Mouse (Mus musculus): ENCODE data around the gene Man2b1. TPM values are rescaled to one million over a fixed set of nuclear protein-coding genes. Genes with fewer than 3 reads are reported as not detected.
"Not testable (repeated sequence)": the region's sequence is repeated elsewhere in the genome, so short reads cannot be mapped to it uniquely, and the experiment has no call there.

Gene Man2b1
- total RNA-seq, 2 experiments from 2014 or later: 42.6 to 42.9 TPM

- DNase-seq (ENCODE audit: low spot score in 2 of 2): peak; percentile 93 to 94
- intact Hi-C loops (cut with DNase I): no loop called here
These were observed 11.4 kb upstream of the Man2b1 start, which contains the start of gene Dhps for GRCm38 (mm10) chr8:85071514-85072281. Gene Dhps (plus strand): TSS chr8:85071757.

GRCm38 (mm10) chr8:85072364-85072929, 10.6 kb upstream of the Man2b1 start:
- DNase-seq (ENCODE audit: low spot score in 2 of 2): no peak
- intact Hi-C loops (cut with DNase I): no loop called here

- intact Hi-C loops (cut with DNase I): no loop called here
These were observed 9.9 kb upstream of the Man2b1 start for GRCm38 (mm10) chr8:85073041-85073612.

GRCm38 (mm10) chr8:85074167-85074566, 8.9 kb upstream of the Man2b1 start:
- intact Hi-C loops (cut with DNase I): no loop called here

More at GRCm38 (mm10) chr8:85073041-85073612, 9.9 kb upstream of the Man2b1 start:
- no peak for DNase-seq (ENCODE audit: low spot score in 2 of 2)

GRCm38 (mm10) chr8:85074617-85075016, 8.5 kb upstream of the Man2b1 start:
- DNase-seq (ENCODE audit: low spot score in 2 of 2): no peak
- intact Hi-C loops (cut with DNase I): no loop called here

More at GRCm38 (mm10) chr8:85074167-85074566, 8.9 kb upstream of the Man2b1 start:
- no peak for DNase-seq (ENCODE audit: low spot score in 2 of 2)

- no peak for DNase-seq (ENCODE audit: low spot score in 2 of 2)
- intact Hi-C loops (cut with DNase I): no loop called here
These were observed 7.1 kb upstream of the Man2b1 start for GRCm38 (mm10) chr8:85076001-85076400.

- DNase-seq (ENCODE audit: low spot score in 2 of 2): peak; percentile 89 to 91
- intact Hi-C loops (cut with DNase I): no loop called here
These were observed 6.1 kb upstream of the Man2b1 start for GRCm38 (mm10) chr8:85076993-85077392.

- intact Hi-C loops (cut with DNase I): loop anchor here (10.0 kb wide), 1 partner anchor 215 kb away; the partner anchor contains the start of genes Orc6 and Vps35
- no peak for DNase-seq (ENCODE audit: low spot score in 2 of 2)
These were observed 2.9 kb upstream of the Man2b1 start for GRCm38 (mm10) chr8:85080214-85080531.

GRCm38 (mm10) chr8:85080532-85081215, 2.4 kb upstream of the Man2b1 start, which contains the start of gene Wdr83os:
Gene Wdr83os (plus strand): TSS chr8:85080740.
- peak in 1 of 2 experiments; percentile 59 for DNase-seq (ENCODE audit: low spot score in 2 of 2)
- intact Hi-C loops (cut with DNase I): loop anchor here (10.0 kb wide), 1 partner anchor 214 kb away; the partner anchor contains the start of genes Orc6 and Vps35

- intact Hi-C loops (cut with DNase I): loop anchor here (10.0 kb wide), 1 partner anchor 214 kb away; the partner anchor contains the start of genes Orc6 and Vps35
- no peak for DNase-seq (ENCODE audit: low spot score in 2 of 2)
These were observed 1.9 kb upstream of the Man2b1 start, which contains the start of gene Wdr83 for GRCm38 (mm10) chr8:85081216-85081555. Gene Wdr83 (minus strand): TSS chr8:85081306.

- intact Hi-C loops (cut with DNase I): loop anchor here (2.0 to 10.0 kb wide), 2 partner anchors 89 to 213 kb away; partner anchors contain the start of genes Orc6 and Vps35
- DNase-seq (ENCODE audit: low spot score in 2 of 2): not testable (repeated sequence)
These were observed 901 bp upstream of the Man2b1 start for GRCm38 (mm10) chr8:85082169-85082568.

GRCm38 (mm10) chr8:85084633-85085032, 1.6 kb downstream of the Man2b1 start:
- DNase-seq (ENCODE audit: low spot score in 2 of 2): no peak
- intact Hi-C loops (cut with DNase I): loop anchor here (10.0 kb wide), 1 partner anchor 210 kb away; the partner anchor contains the start of genes Orc6 and Vps35

- intact Hi-C loops (cut with DNase I): loop anchor here (10.0 kb wide), 1 partner anchor 209 kb away; the partner anchor contains the start of genes Orc6 and Vps35
- no peak for DNase-seq (ENCODE audit: low spot score in 2 of 2)
These were observed 3.2 kb downstream of the Man2b1 start for GRCm38 (mm10) chr8:85086238-85086637.

- intact Hi-C loops (cut with DNase I): loop anchor here (10.0 kb wide), 1 partner anchor 206 kb away; the partner anchor contains the start of genes Orc6 and Vps35
- DNase-seq (ENCODE audit: low spot score in 2 of 2): no peak
These were observed 5.7 kb downstream of the Man2b1 start for GRCm38 (mm10) chr8:85088771-85089170.

- no peak for DNase-seq (ENCODE audit: low spot score in 2 of 2)
- intact Hi-C loops (cut with DNase I): no loop called here
These were observed 7.8 kb downstream of the Man2b1 start for GRCm38 (mm10) chr8:85090856-85091255.

- intact Hi-C loops (cut with DNase I): no loop called here
- no peak for DNase-seq (ENCODE audit: low spot score in 2 of 2)
These were observed 8.5 kb downstream of the Man2b1 start for GRCm38 (mm10) chr8:85091526-85092090.

- intact Hi-C loops (cut with DNase I): no loop called here
- DNase-seq (ENCODE audit: low spot score in 2 of 2): no peak
These were observed 12.0 kb downstream of the Man2b1 start for GRCm38 (mm10) chr8:85095051-85095450.

- intact Hi-C loops (cut with DNase I): no loop called here
- no peak for DNase-seq (ENCODE audit: low spot score in 2 of 2)
These were observed 12.5 kb downstream of the Man2b1 start for GRCm38 (mm10) chr8:85095566-85095965.

- intact Hi-C loops (cut with DNase I): no loop called here
- no peak for DNase-seq (ENCODE audit: low spot score in 2 of 2)
These were observed 13.1 kb downstream of the Man2b1 start for GRCm38 (mm10) chr8:85096196-85096595.
